Comparison of ENCODE assay signal across 10 mouse cellular contexts in the genomic region with DNA sequence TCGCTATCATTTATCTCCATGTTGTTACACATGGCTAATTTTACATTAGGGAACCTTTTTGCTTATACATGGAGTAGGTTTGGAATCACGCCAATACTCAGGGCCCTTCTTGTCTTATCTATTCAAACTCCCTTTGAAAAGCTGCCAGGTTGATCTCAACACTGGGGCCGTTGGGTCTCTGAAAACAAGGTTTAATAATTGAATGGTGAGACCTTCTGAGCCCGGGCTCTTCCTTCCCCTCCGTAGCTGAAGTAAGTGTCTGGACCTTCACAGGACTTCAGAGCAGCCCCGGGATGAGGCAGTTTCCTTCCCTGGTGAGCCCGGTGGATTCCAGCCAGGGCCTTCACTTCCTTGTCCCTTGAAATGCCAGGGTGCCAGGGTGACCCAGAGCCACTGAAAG. TPM values are rescaled to one million over a fixed set of nuclear protein-coding genes. Genes with fewer than 3 reads are reported as not detected.
A peak's percentile ranks its signal among the peaks of the same experiment; 100 is the strongest.
DNase-seq lines count a peak whose midpoint lies in the region; ATAC-seq and TF ChIP-seq lines count a peak whose summit lies in the region.
"Had no signal": no experiment of that assay in that cellular context is flagged by ENCODE, and none has a peak within 500 bp of the region (broad histone marks: within the 10 kb centered on the region; RNA-seq: fewer than 3 reads in every experiment).

No protein-coding gene starts in this region.

- DNase-seq in layer of hippocampus, adult 2 months (ENCODE audit: low spot score in 2 of 2), result no peak
- DNase-seq in layer of hippocampus, postnatal 36 days, result no peak
- peak; percentile 16 to 54 for DNase-seq in heart, adult 9 months (ENCODE audit: low spot score in 2 of 2)
- peak; percentile 48 for DNase-seq in kidney, postnatal 10 days
- DNase-seq in thymus, postnatal 25 days, result no peak
- no peak for DNase-seq in embryo, embryonic 10 days (ENCODE audit: low spot score)
- no peak for DNase-seq in layer of hippocampus, adult 8-10 months (ENCODE audit: low spot score in 2 of 2)
- DNase-seq: cerebellum, adult 2 months; right cerebral cortex, postnatal 4 days had no signal

- 0 out of 2 replicates have a peak, but pooled peaks have one; percentile 2 for ATAC-seq in megakaryocyte-erythroid progenitor cell, adult 5-6 weeks (replicated peaks; ENCODE audit: low FRiP score, low TSS enrichment, poor library complexity, severe bottlenecking)

- no peak for TF ChIP-seq CTCF in layer of hippocampus, adult 2 months (conservative IDR thresholded peaks at IDR 0.05)

- no peak overlapping the region for H3K4me3 ChIP-seq in layer of hippocampus, adult 2 months

- H3K27ac ChIP-seq in layer of hippocampus, adult 2 months, result peak overlapping the region; percentile 44; the same call in 1 of the 2 replicates

RNA-seq across cellular contexts. Expression of a gene that starts 5.6 kb away (rescaled TPM):
- 10 to 100 TPM; 50.9 to 52.7 TPM for total RNA-seq in layer of hippocampus, adult 2 months (2021)
- total RNA-seq in layer of hippocampus, postnatal 36 days (2021), result 10 to 100 TPM; 53.7 to 54.5 TPM
- total RNA-seq in megakaryocyte-erythroid progenitor cell, adult 5-6 weeks (2014; fragmentation: Nextera tagmentation), result 14.2 and 15.2 TPM in 2 replicates
- 19.0 and 24.1 TPM in 2 replicates for total RNA-seq in megakaryocyte-erythroid progenitor cell, adult 5-6 weeks (2017)
- total RNA-seq in layer of hippocampus, adult 8-10 months (2022), result 10 to 100 TPM; 50.0 to 55.8 (median 50.9) TPM

Comparison
In these comparisons a context has a peak if more than half of its experiments do, and no peak if none do; other contexts are left out.
1. DNase-seq: peak in heart, adult 9 months (2 of 2) and kidney, postnatal 10 days (single experiment); none in layer of hippocampus, adult 2 months (0 of 2), layer of hippocampus, postnatal 36 days (0 of 2), thymus, postnatal 25 days (single experiment), embryo, embryonic 10 days (single experiment) and layer of hippocampus, adult 8-10 months (0 of 2).